Mouse (Mus musculus) embryonic facial prominence, embryonic 11.5 days (tissue): ENCODE data around the gene Grtp1. TPM values are rescaled to one million over a fixed set of nuclear protein-coding genes. Genes with fewer than 3 reads are reported as not detected.

ENCODE experiments used
- ATAC-seq: fragments of 200-750 bp; cut with Nextera tagmentation; replicated peaks from 2 replicates; pipeline ENCODE4 v1.8.0; 2017; ENCODE audit warnings: low read depth; ENCODE audit not compliant: insufficient number of reproducible peaks, low FRiP score, low TSS enrichment
- DNase-seq: peaks from one replicate; pipeline ENCODE4 v3.0.0-alpha.2; 2015; ENCODE audit warnings: low spot score
- H3K27ac ChIP-seq: fragments of 300-500 bp; sonication (generic); replicated peaks from 2 replicates; pipeline ENCODE4 v1.5.1; 2014; ENCODE audit warnings: mild to moderate bottlenecking, low read depth, low read length, control low read depth
- H3K27me3 ChIP-seq: fragments of 300-500 bp; sonication (generic); 2 replicates; pipeline ENCODE4 v1.6.1; 2014; ENCODE audit warnings: mild to moderate bottlenecking, low read length, moderate library complexity, mixed read lengths; ENCODE audit not compliant: control insufficient read depth, insufficient read depth
- H3K36me3 ChIP-seq: fragments of 300-500 bp; sonication (generic); replicated peaks from 2 replicates; pipeline ENCODE4 v1.6.1; 2014; ENCODE audit warnings: low read depth, mild to moderate bottlenecking, low read length, moderate library complexity, mixed read lengths; ENCODE audit not compliant: control insufficient read depth, insufficient read depth
- H3K4me1 ChIP-seq: fragments of 300-500 bp; sonication (generic); 2 replicates; pipeline ENCODE4 v1.6.1; 2014; ENCODE audit warnings: low read length, mixed read lengths; ENCODE audit not compliant: control insufficient read depth, insufficient read depth
- H3K4me2 ChIP-seq: fragments of 300-500 bp; sonication (generic); 2 replicates; pipeline ENCODE4 v1.6.1; 2014; ENCODE audit warnings: low read depth, mild to moderate bottlenecking, control low read depth, low read length, moderate library complexity
- H3K4me3 ChIP-seq: fragments of 300-500 bp; sonication (generic); 2 replicates; pipeline ENCODE4 v1.5.1; 2014; ENCODE audit warnings: low read depth, low read length, control low read depth
- H3K9ac ChIP-seq: fragments of 300-500 bp; sonication (generic); replicated peaks from 2 replicates; pipeline ENCODE4 v1.6.1; 2014; ENCODE audit warnings: mild to moderate bottlenecking, control low read depth, low read length
- H3K9me3 ChIP-seq: fragments of 300-500 bp; sonication (generic); replicated peaks from 2 replicates; pipeline ENCODE4 v1.6.1; 2016; ENCODE audit warnings: mild to moderate bottlenecking, low read length, inconsistent platforms, mixed read lengths; ENCODE audit not compliant: control insufficient read depth
- WGBS: fragments of 180-500 bp; shearing (Covaris S2); extraction: QIAGEN DNeasy Blood & Tissue Kit; methylation state at CpG from one replicate; pipeline ENCODE4 v1.1.7; 2014; 5-methylcytosine and 5-hydroxymethylcytosine counted together
- polyA plus RNA-seq: library from polyadenylated mRNA; unstranded; fragments of >200 nt; fragmentation: Nextera tagmentation; extraction: Ambion mirVana; gene quantifications from 2 replicates; pipeline ENCODE4 v1.2.1, GENCODE M21; 2014

Gene Grtp1
- polyA plus RNA-seq, 1 experiment from 2014 or later, result 14.5 TPM

DNA sequence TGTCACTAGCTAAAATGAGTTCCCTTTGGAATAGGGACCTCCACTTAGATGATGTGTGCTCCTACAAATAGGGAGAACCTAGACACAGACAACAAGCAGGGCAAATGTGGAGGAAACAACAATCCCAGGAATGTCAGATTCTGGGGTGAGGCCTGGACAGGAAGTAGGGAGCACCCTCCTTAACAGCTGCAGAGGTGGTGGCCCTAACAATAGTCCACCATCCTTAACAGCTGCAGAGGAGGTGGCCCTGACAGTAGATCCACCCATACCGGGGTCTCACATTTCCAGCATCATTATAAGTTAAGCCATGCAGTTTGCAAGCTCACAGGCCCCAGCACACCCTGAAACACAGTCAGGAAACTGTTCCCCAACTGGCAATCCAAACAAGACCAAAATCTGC lies 11.6 kb downstream of the Grtp1 start:
- Histone ChIP-seq H3K4me1 (no peaks in the 10 kb centered on the region), H3K4me2 (no peak overlapping the region), H3K9ac (no peak overlapping the region), H3K27ac (no peak overlapping the region), H3K4me3 (no peak overlapping the region), H3K9me3 (no peaks in the 10 kb centered on the region), H3K27me3 (no peaks in the 10 kb centered on the region), H3K36me3 (no peaks in the 10 kb centered on the region; the same call in 1 of the 2 replicates)
- WGBS, result 94% methylated on average over 1 of the region's 1 CpGs
- no peak for DNase-seq
- ATAC-seq, result no peak

- H3K9ac ChIP-seq, result no peak overlapping the region
- no peak overlapping the region for H3K4me3 ChIP-seq
- WGBS, result 89% methylated on average over 13 of the region's 13 CpGs
- no peaks in the 10 kb centered on the region for H3K27me3 ChIP-seq
- ATAC-seq (no peak), DNase-seq (no peak)
- H3K4me1 ChIP-seq, result no peaks in the 10 kb centered on the region
- H3K4me2 ChIP-seq, result no peak overlapping the region
- H3K27ac ChIP-seq, result no peak overlapping the region
- H3K9me3 ChIP-seq, result no peaks in the 10 kb centered on the region
- H3K36me3 ChIP-seq, result no peaks in the 10 kb centered on the region; the same call in 1 of the 2 replicates
Measured at GRCm38 (mm10) chr8:13188052-13188555, 12.3 kb downstream of the Grtp1 start.

DNA sequence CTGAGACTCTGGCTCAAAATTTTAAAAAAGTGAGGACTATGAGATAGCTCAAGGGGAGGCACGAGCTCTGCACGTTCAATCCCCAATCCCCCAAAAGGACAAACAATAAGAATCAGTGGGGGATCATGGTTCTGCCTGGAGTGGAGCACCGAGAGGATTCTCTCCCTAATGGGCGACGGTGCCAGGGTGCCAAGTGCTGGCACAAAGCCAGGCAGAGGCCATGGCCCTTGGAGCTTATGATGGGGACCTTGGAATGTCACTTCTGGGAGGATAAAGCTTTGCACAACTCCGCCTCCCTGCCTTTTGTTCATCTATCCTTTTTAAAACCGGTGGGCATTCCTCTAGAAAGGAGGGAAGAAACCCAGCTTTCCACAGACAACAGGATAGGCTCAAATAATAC lies 12.8 kb downstream of the Grtp1 start:
- ATAC-seq (no peak), DNase-seq (no peak)
- Histone ChIP-seq H3K4me3 (no peak overlapping the region), H3K27ac (no peak overlapping the region), H3K4me2 (no peak overlapping the region), H3K27me3 (no peaks in the 10 kb centered on the region), H3K9me3 (no peaks in the 10 kb centered on the region), H3K9ac (no peak overlapping the region), H3K36me3 (no peaks in the 10 kb centered on the region; the same call in 1 of the 2 replicates), H3K4me1 (no peaks in the 10 kb centered on the region)
- 70% methylated on average over 7 of the region's 7 CpGs for WGBS

GRCm38 (mm10) chr8:13187229-13187628 lies 13.2 kb downstream of the Grtp1 start:
- Histone ChIP-seq H3K9me3 (no peaks in the 10 kb centered on the region), H3K27me3 (no peaks in the 10 kb centered on the region), H3K4me3 (no peak overlapping the region), H3K36me3 (no peaks in the 10 kb centered on the region; the same call in 1 of the 2 replicates), H3K27ac (no peak overlapping the region), H3K4me1 (no peaks in the 10 kb centered on the region), H3K4me2 (no peak overlapping the region), H3K9ac (no peak overlapping the region)
- ATAC-seq, result no peak
- DNase-seq, result no peak
- WGBS, result 78% methylated on average over 9 of the region's 9 CpGs

DNA sequence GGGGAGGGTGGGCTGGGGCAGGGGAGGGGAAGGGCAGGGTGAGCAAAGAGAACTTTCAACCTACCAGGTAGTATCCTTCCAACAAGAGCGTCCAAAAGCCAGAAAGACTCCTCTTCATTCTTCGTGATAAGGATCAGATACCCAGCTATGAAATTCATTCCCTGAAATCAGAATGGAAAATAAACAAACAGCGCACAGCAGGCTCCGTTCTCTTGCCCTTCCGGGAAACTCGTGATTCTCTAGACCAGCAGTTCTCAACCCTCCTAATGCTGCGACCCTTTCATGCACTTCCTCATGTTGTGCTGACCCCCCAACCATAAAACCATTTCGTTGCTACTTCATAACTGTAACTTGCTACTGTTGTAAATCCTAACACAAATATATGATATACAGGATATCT lies 13.6 kb downstream of the Grtp1 start:
- WGBS, result 79% methylated on average over 8 of the region's 8 CpGs
- no peak for ATAC-seq
- H3K4me2 ChIP-seq, result no peak overlapping the region
- no peak overlapping the region for H3K9ac ChIP-seq
- no peak overlapping the region for H3K27ac ChIP-seq
- H3K27me3 ChIP-seq, result no peaks in the 10 kb centered on the region
- no peak for DNase-seq
- H3K4me1 ChIP-seq, result no peaks in the 10 kb centered on the region
- no peaks in the 10 kb centered on the region for H3K9me3 ChIP-seq
- no peaks in the 10 kb centered on the region; the same call in 1 of the 2 replicates for H3K36me3 ChIP-seq
- H3K4me3 ChIP-seq, result no peak overlapping the region

DNA sequence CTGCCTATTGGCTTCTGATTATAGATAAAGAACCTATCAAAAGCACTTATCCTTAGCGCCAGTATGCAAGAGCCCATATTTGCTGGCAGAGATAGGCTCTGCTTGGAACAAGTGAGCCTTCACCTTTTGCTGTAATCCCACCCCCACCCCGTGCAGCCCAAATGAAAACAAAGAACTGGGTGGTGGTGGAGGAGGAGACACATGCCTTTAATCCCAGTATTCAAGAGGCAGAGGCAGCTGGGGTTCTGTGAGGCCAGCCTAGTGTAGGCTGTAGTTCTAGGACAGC lies 18.8 kb downstream of the Grtp1 start:
- Histone ChIP-seq H3K9me3 (no peaks in the 10 kb centered on the region), H3K27me3 (no peaks in the 10 kb centered on the region), H3K36me3 (no peaks in the 10 kb centered on the region; the same call in 1 of the 2 replicates), H3K4me2 (no peak overlapping the region), H3K9ac (no peak overlapping the region), H3K4me3 (no peak overlapping the region), H3K27ac (no peak overlapping the region), H3K4me1 (no peaks in the 10 kb centered on the region)
- 56% methylated on average over 2 of the region's 2 CpGs for WGBS
- ATAC-seq (no peak), DNase-seq (no peak)

GRCm38 (mm10) chr8:13180911-13181690 lies 19.3 kb downstream of the Grtp1 start:
- H3K27me3 ChIP-seq, result no peaks in the 10 kb centered on the region
- no peak overlapping the region for H3K27ac ChIP-seq
- 80% methylated on average over 18 of the region's 18 CpGs for WGBS
- no peaks in the 10 kb centered on the region for H3K4me1 ChIP-seq
- H3K9me3 ChIP-seq, result no peaks in the 10 kb centered on the region
- no peaks in the 10 kb centered on the region; the same call in 1 of the 2 replicates for H3K36me3 ChIP-seq
- ATAC-seq, result no peak
- DNase-seq, result no peak
- no peak overlapping the region for H3K9ac ChIP-seq
- H3K4me3 ChIP-seq, result no peak overlapping the region
- H3K4me2 ChIP-seq, result no peak overlapping the region

- Histone ChIP-seq H3K36me3 (no peaks in the 10 kb centered on the region; the same call in 1 of the 2 replicates), H3K4me3 (no peak overlapping the region), H3K27me3 (no peaks in the 10 kb centered on the region), H3K4me2 (no peak overlapping the region), H3K9ac (no peak overlapping the region), H3K4me1 (no peaks in the 10 kb centered on the region), H3K9me3 (no peaks in the 10 kb centered on the region), H3K27ac (no peak overlapping the region)
- DNase-seq (no peak), ATAC-seq (no peak)
- 81% methylated on average over 9 of the region's 9 CpGs for WGBS
Measured at GRCm38 (mm10) chr8:13180408-13180807, 20.0 kb downstream of the Grtp1 start.
